Mouse (Mus musculus) heart, postnatal 36 days (tissue): ENCODE measurements around the gene Rsph6a. TPM values are rescaled to one million over a fixed set of nuclear protein-coding genes. Genes with fewer than 3 reads are reported as not detected.

Experiments used
- microRNA-seq, 2 experiments: library from miRNA; unstranded; fragments of <30 nt; microRNA quantifications; one replicate each; pipeline ENCODE4 v1.2.0; 2021; ENCODE audit warnings: borderline number of aligned reads in 2 of 2
- total RNA-seq, 2 experiments: library from RNA; stranded (reverse); gene quantifications; 2 replicates each; pipeline ENCODE4 v1.2.3; 2021

Rsph6a gene
- total RNA-seq, 2 experiments from 2014 or later = not detected

Small RNA genes within 50 kb of the gene (microRNA-seq; reads per million reads assigned to microRNA genes)
- 2.0 to 6.5 reads per million in 2 experiments for gene Mir3100

Other genes starting within 250 kb of the Rsph6a start
- gene Psg17, start 233.1 kb upstream of the Rsph6a start, total RNA-seq = not detected
- 1 to 10 TPM; 5.8 to 6.3 TPM for gene Mill2, start 214.7 kb upstream of the Rsph6a start, total RNA-seq
- gene Pglyrp1, start 183.4 kb upstream of the Rsph6a start, total RNA-seq = 1 to 10 TPM; 1.4 to 1.6 TPM
- gene Ccdc61, start 144.3 kb upstream of the Rsph6a start, total RNA-seq = 10 to 100 TPM in 1 of 2 experiments, 1 to 10 TPM in 1; 7.7 to 11.0 TPM
- gene Nova2, start 128.8 kb upstream of the Rsph6a start, total RNA-seq = 1 to 10 TPM; 4.8 to 7.7 TPM
- not detected for gene Nanos2, start 67.3 kb upstream of the Rsph6a start, total RNA-seq
- 1 to 10 TPM; 3.4 to 4.3 TPM for gene Mypop, start 63.4 kb upstream of the Rsph6a start, total RNA-seq
- 10 to 100 TPM; 19.6 to 23.0 TPM for gene Irf2bp1, start 50.6 kb upstream of the Rsph6a start, total RNA-seq
- not detected for gene Foxa3, start 31.2 kb upstream of the Rsph6a start, total RNA-seq
- 10 to 100 TPM; 85.2 to 86.8 TPM for gene Sympk, start 30.3 kb upstream of the Rsph6a start, total RNA-seq
- gene Dmwd, start 21.5 kb downstream of the Rsph6a start, total RNA-seq = 10 to 100 TPM; 48.8 to 52.4 TPM
- gene Dmpk, start 29.2 kb downstream of the Rsph6a start, total RNA-seq = 100 to 1,000 TPM; 512 to 563 TPM
- gene Six5, start 39.9 kb downstream of the Rsph6a start, total RNA-seq = 10 to 100 TPM in 1 of 2 experiments, 1 to 10 TPM in 1; 7.2 to 10.2 TPM
- gene Gm4969, start 63.7 kb downstream of the Rsph6a start, total RNA-seq = not detected
- gene Fbxo46, start 65.2 kb downstream of the Rsph6a start, total RNA-seq = 1 to 10 TPM; 4.6 to 5.3 TPM
- 1 to 10 TPM; 3.8 to 4.8 TPM for gene Qpctl, start 94.6 kb downstream of the Rsph6a start, total RNA-seq
- 10 to 100 TPM; 66.8 to 67.0 TPM for gene Snrpd2, start 95.0 kb downstream of the Rsph6a start, total RNA-seq
- under 1 TPM in 1 of 2 experiments, not detected in 1; 0.14 TPM for gene Gipr, start 111.4 kb downstream of the Rsph6a start, total RNA-seq
- gene Eml2, start 121.7 kb downstream of the Rsph6a start, total RNA-seq = 10 to 100 TPM; 34.3 to 44.4 TPM
- gene Gpr4, start 157.8 kb downstream of the Rsph6a start, total RNA-seq = 10 to 100 TPM in 1 of 2 experiments, 1 to 10 TPM in 1; 7.9 to 10.6 TPM
- gene Opa3, start 173.6 kb downstream of the Rsph6a start, total RNA-seq = 10 to 100 TPM; 53.9 to 62.9 TPM
- 10 to 100 TPM; 32.6 to 36.1 TPM for gene Vasp, start 217.1 kb downstream of the Rsph6a start, total RNA-seq
- not detected for gene Ppm1n, start 225.4 kb downstream of the Rsph6a start, total RNA-seq
- gene Rtn2, start 227.9 kb downstream of the Rsph6a start, total RNA-seq = 100 to 1,000 TPM; 137 to 148 TPM